In the genomic region with DNA sequence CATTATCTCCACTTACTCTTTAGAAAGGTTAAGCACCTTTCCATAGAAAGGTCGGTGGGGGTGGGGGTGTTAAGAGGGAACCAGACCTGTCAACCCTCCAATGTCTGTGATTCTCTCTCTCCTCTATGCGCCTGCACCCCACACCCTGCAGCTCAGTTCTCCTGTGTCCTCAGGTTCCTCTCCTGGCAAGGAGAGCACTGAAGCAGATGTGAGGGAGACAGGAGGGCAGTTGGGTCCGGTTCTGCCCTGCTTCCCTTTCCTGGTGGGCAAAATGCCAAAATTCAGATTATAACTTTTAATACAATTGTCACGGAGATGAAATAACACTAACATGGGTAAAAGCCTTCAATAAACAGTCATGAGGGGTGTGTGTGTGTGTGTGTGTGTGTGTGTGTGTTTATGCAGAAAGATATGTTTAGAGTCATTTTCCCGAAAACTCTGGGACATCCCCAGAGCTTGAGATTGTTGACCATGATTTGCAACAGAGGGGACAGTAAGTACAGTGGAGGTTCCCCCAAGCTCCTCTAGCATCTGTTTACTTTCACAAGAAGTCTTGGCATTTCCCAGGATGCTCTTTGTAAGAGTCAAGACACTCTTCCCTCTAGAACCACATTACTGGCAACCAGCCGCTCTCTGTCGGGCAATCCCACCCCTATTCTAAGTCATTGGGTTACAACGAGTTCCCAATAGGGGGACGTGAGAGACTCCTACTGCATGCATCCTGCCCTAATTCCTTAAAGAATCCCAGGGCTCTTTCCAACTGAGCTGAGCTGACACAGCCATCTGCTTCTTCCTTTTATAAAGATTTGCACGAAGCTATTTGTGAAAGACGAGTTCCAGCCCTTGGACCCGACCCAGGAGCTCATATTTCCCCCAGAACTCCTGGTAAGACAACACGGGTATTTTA, we compare ENCODE assay signal across 9 mouse cellular contexts. TPM values are rescaled to one million over a fixed set of nuclear protein-coding genes. Genes with fewer than 3 reads are reported as not detected.
DNase-seq lines count a peak whose midpoint lies in the region; ATAC-seq and TF ChIP-seq lines count a peak whose summit lies in the region.
"Had no signal": no experiment of that assay in that cellular context is flagged by ENCODE, and none has a peak within 500 bp of the region (broad histone marks: within the 10 kb centered on the region; RNA-seq: fewer than 3 reads in every experiment).

No protein-coding gene starts in this region.

- no peaks in the 10 kb centered on the region for H3K27me3 ChIP-seq in cerebellum, adult 2 months (ENCODE audit: control insufficient read depth, insufficient read depth, low read length)
- H3K27me3 ChIP-seq in kidney, embryonic 16.5 days (ENCODE audit: insufficient read depth, low read length) = no peaks in the 10 kb centered on the region
- peaks cover 6% of the 10 kb centered on the region; the same call in 1 of the 2 replicates for H3K27me3 ChIP-seq in limb, embryonic 13.5 days
- no peaks in the 10 kb centered on the region for H3K27me3 ChIP-seq in hindbrain, embryonic 12.5 days

- no peak overlapping the region for H3K4me3 ChIP-seq in cerebellum, adult 2 months (replicated peaks; ENCODE audit: insufficient read depth, low read depth, low read length)
- no peak overlapping the region for H3K4me3 ChIP-seq in kidney, embryonic 16.5 days (ENCODE audit: low read length)
- no peak overlapping the region for H3K4me3 ChIP-seq in limb, embryonic 13.5 days
- no peak overlapping the region for H3K4me3 ChIP-seq in hindbrain, embryonic 12.5 days

- no peaks in the 10 kb centered on the region for H3K9me3 ChIP-seq in kidney, embryonic 16.5 days (ENCODE audit: low read length)
- H3K9me3 ChIP-seq in limb, embryonic 13.5 days = no peaks in the 10 kb centered on the region
- H3K9me3 ChIP-seq in hindbrain, embryonic 12.5 days (replicated peaks) = no peaks in the 10 kb centered on the region

- peaks cover 2% of the 10 kb centered on the region; the same call in 1 of the 2 replicates for H3K4me1 ChIP-seq in cerebellum, adult 2 months (ENCODE audit: control insufficient read depth, insufficient read depth, low read length)
- peaks cover 9% of the 10 kb centered on the region; the same call in 1 of the 2 replicates for H3K4me1 ChIP-seq in kidney, embryonic 16.5 days (ENCODE audit: insufficient read depth, low read length)
- H3K4me1 ChIP-seq in limb, embryonic 13.5 days = peaks cover 20% of the 10 kb centered on the region
- no peaks in the 10 kb centered on the region for H3K4me1 ChIP-seq in hindbrain, embryonic 12.5 days

- TF ChIP-seq CTCF in cerebellum, adult 2 months (IDR thresholded peaks at IDR 0.05; ENCODE audit: borderline replicate concordance, insufficient read depth, low read depth, low read length) = no peak

- H3K9ac ChIP-seq in kidney, embryonic 16.5 days (replicated peaks; ENCODE audit: low read length) = no peak overlapping the region
- H3K9ac ChIP-seq in limb, embryonic 13.5 days = no peak overlapping the region
- no peak overlapping the region for H3K9ac ChIP-seq in hindbrain, embryonic 12.5 days

- no peaks in the 10 kb centered on the region for H3K36me3 ChIP-seq in kidney, embryonic 16.5 days (ENCODE audit: insufficient read depth, low read length)
- H3K36me3 ChIP-seq in limb, embryonic 13.5 days = no peaks in the 10 kb centered on the region
- H3K36me3 ChIP-seq in hindbrain, embryonic 12.5 days = no peaks in the 10 kb centered on the region

- ATAC-seq in kidney, embryonic 16.5 days (ENCODE audit: low FRiP score, low TSS enrichment) = peak; percentile 40; the same call in 1 of the 2 replicates
- ATAC-seq in limb, embryonic 13.5 days (ENCODE audit: low FRiP score, low read depth) = peak; percentile 81
- no peak for ATAC-seq in hindbrain, embryonic 12.5 days (ENCODE audit: low FRiP score)

- TF ChIP-seq POLR2A in cerebellum, adult 2 months (IDR thresholded peaks at IDR 0.05; ENCODE audit: borderline replicate concordance, insufficient read depth, low read length) = no peak

- no peak overlapping the region for H3K27ac ChIP-seq in cerebellum, adult 2 months (ENCODE audit: insufficient read depth, low read length)
- H3K27ac ChIP-seq in kidney, embryonic 16.5 days (ENCODE audit: low read length) = peak overlapping the region; percentile 17; the same call in 1 of the 2 replicates
- 0 out of 2 replicates have a peak overlapping the region, but pooled peaks have one; percentile 52 for H3K27ac ChIP-seq in limb, embryonic 13.5 days
- no peak overlapping the region for H3K27ac ChIP-seq in hindbrain, embryonic 12.5 days

- 23% methylated on average over 13 of the region's 13 CpGs for WGBS in cerebellum, adult 2 months
- WGBS in kidney, embryonic 16.5 days = 35% methylated on average over 13 of the region's 13 CpGs
- 37% methylated on average over 13 of the region's 13 CpGs for WGBS in limb, embryonic 13.5 days
- 70% methylated on average over 13 of the region's 13 CpGs for WGBS in hindbrain, embryonic 12.5 days

- no peak overlapping the region for H3K4me2 ChIP-seq in kidney, embryonic 16.5 days (replicated peaks; ENCODE audit: low read depth, low read length)
- H3K4me2 ChIP-seq in limb, embryonic 13.5 days (replicated peaks) = peak overlapping the region; percentile 23; the same call in 1 of the 2 replicates
- H3K4me2 ChIP-seq in hindbrain, embryonic 12.5 days (replicated peaks) = no peak overlapping the region

- peak; percentile 17 to 24 for DNase-seq in cerebellum, adult 2 months
- DNase-seq in cerebellum, adult 11 months = no peak
- no peak for DNase-seq in kidney, adult 9 months
- DNase-seq in brain, embryonic 18.5 days (ENCODE audit: low read depth, low spot score) = peak; percentile 16
- DNase-seq in ovary, adult 18-20 months (ENCODE audit: low spot score) = no peak
- DNase-seq: kidney, postnatal 36 days had no signal

RNA-seq across cellular contexts. Expression of a gene that starts 13.5 kb away (rescaled TPM):
- polyA plus RNA-seq in cerebellum, adult 2 months (2012; rRNA removed) = 0.02 and 0.03 TPM in 2 replicates
- 0.05 and 0.09 TPM in 2 replicates for polyA plus RNA-seq in kidney, embryonic 16.5 days (2015; fragmentation: Nextera tagmentation; extraction: Ambion mirVana)
- polyA plus RNA-seq in limb, embryonic 13.5 days (2015; fragmentation: Nextera tagmentation; extraction: Ambion mirVana) = 0.04 and 0.09 TPM in 2 replicates
- 0.04 TPM in 1 of 2 replicates, not detected in the other for polyA plus RNA-seq in hindbrain, embryonic 12.5 days (2016; fragmentation: Nextera tagmentation; extraction: Ambion mirVana)

Comparison
In these comparisons a context has a peak if more than half of its experiments do, and no peak if none do; other contexts are left out.
1. DNase-seq: peak in cerebellum, adult 2 months (2 of 2) and brain, embryonic 18.5 days (single experiment); none in cerebellum, adult 11 months (single experiment), kidney, adult 9 months (single experiment) and ovary, adult 18-20 months (single experiment).
2. H3K27ac ChIP-seq: peak in kidney, embryonic 16.5 days (single experiment) and limb, embryonic 13.5 days (single experiment); none in cerebellum, adult 2 months (single experiment) and hindbrain, embryonic 12.5 days (single experiment).